Mouse (Mus musculus): Measurements from ENCODE around the gene Nckap5.

DNA sequence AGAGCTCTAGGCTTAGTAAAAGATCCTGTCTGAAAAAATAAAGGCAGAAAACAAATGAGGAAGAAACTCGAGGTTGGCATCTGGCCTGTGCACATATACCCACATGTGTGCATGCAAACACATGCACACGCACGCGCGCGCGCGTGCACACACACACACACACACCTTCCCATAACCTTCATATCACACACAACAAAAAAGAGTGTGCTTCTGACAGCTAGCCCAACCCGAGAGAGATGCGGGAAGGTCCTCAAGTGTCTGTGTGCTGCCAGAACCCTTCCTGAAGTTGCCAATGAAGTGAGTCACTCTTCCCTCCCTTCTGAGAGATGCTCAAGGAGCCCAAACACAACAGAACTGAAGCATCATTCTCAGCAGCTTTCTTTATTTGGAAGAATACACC lies 905.1 kb downstream of the Nckap5 start:
- TF ChIP-seq POLR2A (IDR thresholded peaks at IDR 0.05; ENCODE audit: insufficient read length, low read depth) (no peak), TCF12 (IDR thresholded peaks at IDR 0.05; ENCODE audit: insufficient read depth, poor library complexity, severe bottlenecking) (no peak), E2F4 (IDR thresholded peaks at IDR 0.05; ENCODE audit: insufficient read depth) (no peak), MAX (IDR thresholded peaks at IDR 0.05; ENCODE audit: low read depth) (no peak), POLR2AphosphoS2 (IDR thresholded peaks at IDR 0.05; ENCODE audit: insufficient read length, low read depth) (no peak), MYOG (IDR thresholded peaks at IDR 0.05; ENCODE audit: control insufficient read depth in 1 of 3, insufficient read depth in 1 of 3, insufficient read length in 2 of 3, low read depth in 2 of 3) (no peak)

Data from myocyte (in vitro differentiated cells).